Mouse (Mus musculus) intestine, embryonic 14.5 days (tissue): ENCODE measurements around the gene Sspo. TPM values are rescaled to one million over a fixed set of nuclear protein-coding genes. Genes with fewer than 3 reads are reported as not detected.
A peak's percentile ranks its signal among the peaks of the same experiment; 100 is the strongest.

Experiments used
- ATAC-seq: fragments of 200-750 bp; cut with Nextera tagmentation; replicated peaks from 2 replicates; pipeline ENCODE4 v1.8.0; 2017; ENCODE audit warnings: low read depth, moderate number of reproducible peaks, moderate TSS enrichment, moderate library complexity; ENCODE audit not compliant: low FRiP score, low TSS enrichment
- DNase-seq: peaks from one replicate; pipeline ENCODE4 v3.0.0-alpha.2; 2018; ENCODE audit warnings: low spot score
- H3K27ac ChIP-seq: fragments of 300-500 bp; sonication (generic); 2 replicates; pipeline ENCODE4 v1.5.1; 2014; ENCODE audit warnings: low read depth, mild to moderate bottlenecking, control low read depth
- H3K27me3 ChIP-seq: fragments of 300-500 bp; sonication (generic); replicated peaks from 2 replicates; pipeline ENCODE4 v1.6.1; 2014; ENCODE audit warnings: low read length, control low read depth; ENCODE audit not compliant: control insufficient read depth, insufficient read depth
- H3K36me3 ChIP-seq: fragments of 300-500 bp; sonication (generic); 2 replicates; pipeline ENCODE4 v1.6.1; 2014; ENCODE audit warnings: low read length, control low read depth; ENCODE audit not compliant: control insufficient read depth, insufficient read depth
- H3K4me1 ChIP-seq: fragments of 300-500 bp; sonication (generic); replicated peaks from 2 replicates; pipeline ENCODE4 v1.6.1; 2014; ENCODE audit warnings: low read length, control low read depth, mixed read lengths; ENCODE audit not compliant: control insufficient read depth, insufficient read depth
- H3K4me2 ChIP-seq: fragments of 300-500 bp; sonication (generic); 2 replicates; pipeline ENCODE4 v1.6.1; 2014; ENCODE audit warnings: low read length
- H3K4me3 ChIP-seq: fragments of 300-500 bp; sonication (generic); 2 replicates; pipeline ENCODE4 v1.5.1; 2014; ENCODE audit warnings: low read depth, low read length, control low read depth, mixed read lengths
- H3K9ac ChIP-seq: fragments of 300-500 bp; sonication (generic); 2 replicates; pipeline ENCODE4 v1.6.1; 2014; ENCODE audit warnings: mild to moderate bottlenecking, low read length
- H3K9me3 ChIP-seq: fragments of 300-500 bp; sonication (generic); 2 replicates; pipeline ENCODE4 v1.6.1; 2016; ENCODE audit warnings: low read length, control low read depth; ENCODE audit not compliant: control insufficient read depth
- WGBS: fragments of 180-500 bp; shearing (Covaris S2); extraction: QIAGEN DNeasy Blood & Tissue Kit; methylation state at CpG from one replicate; pipeline ENCODE4 v1.1.7; 2014; 5-methylcytosine and 5-hydroxymethylcytosine counted together
- polyA plus RNA-seq: library from polyadenylated mRNA; unstranded; fragments of >200 nt; fragmentation: Nextera tagmentation; extraction: Ambion mirVana; gene quantifications from 2 replicates; pipeline ENCODE4 v1.2.1, GENCODE M21; 2014

The Sspo gene
- polyA plus RNA-seq, 1 experiment from 2014 or later, result 0.32 TPM

DNA sequence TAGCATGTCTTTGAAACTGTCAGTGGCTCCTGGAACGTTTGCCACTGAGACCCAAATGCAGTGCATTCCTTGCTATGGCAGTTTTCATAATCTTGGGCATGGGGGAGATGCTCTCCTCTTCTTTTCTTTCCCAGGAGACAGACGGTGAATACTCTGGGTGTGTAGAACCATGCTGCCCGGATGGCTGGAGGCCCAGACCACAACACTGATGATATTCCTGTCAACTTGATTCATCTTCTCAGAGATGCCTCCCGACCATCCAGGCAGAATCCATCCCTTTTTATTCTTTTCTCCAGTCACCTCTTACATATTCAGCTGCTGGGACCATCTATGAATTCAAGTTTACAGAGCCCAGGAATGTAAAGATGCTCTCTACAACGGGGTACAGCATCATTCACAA lies 17.3 kb upstream of the Sspo start:
- H3K27ac ChIP-seq, result no peak overlapping the region
- no peaks in the 10 kb centered on the region for H3K27me3 ChIP-seq
- no peak for ATAC-seq
- 72% methylated on average over 5 of the region's 5 CpGs for WGBS
- H3K9me3 ChIP-seq, result no peaks in the 10 kb centered on the region
- H3K9ac ChIP-seq, result no peak overlapping the region
- no peaks in the 10 kb centered on the region for H3K36me3 ChIP-seq
- H3K4me3 ChIP-seq, result no peak overlapping the region
- DNase-seq, result no peak
- H3K4me1 ChIP-seq, result peaks cover 10% of the 10 kb centered on the region; the same call in 1 of the 2 replicates
- no peak overlapping the region for H3K4me2 ChIP-seq

- DNase-seq (no peak), ATAC-seq (peak; percentile 48)
- 38% methylated on average over 12 of the region's 12 CpGs for whole genome bisulfite sequencing
- peaks cover 22% of the 10 kb centered on the region for H3K36me3 ChIP-seq
- H3K4me2 ChIP-seq, result no peak overlapping the region
- no peak overlapping the region for H3K4me3 ChIP-seq
- H3K9ac ChIP-seq, result no peak overlapping the region
- H3K27me3 ChIP-seq, result no peaks in the 10 kb centered on the region
- no peaks in the 10 kb centered on the region for H3K9me3 ChIP-seq
- peaks cover 16% of the 10 kb centered on the region for H3K4me1 ChIP-seq
- H3K27ac ChIP-seq, result peak overlapping the region; percentile 30; the same call in 1 of the 2 replicates
These were observed 14.9 kb upstream of the Sspo start for GRCm38 (mm10) chr6:48432893-48433816.

DNA sequence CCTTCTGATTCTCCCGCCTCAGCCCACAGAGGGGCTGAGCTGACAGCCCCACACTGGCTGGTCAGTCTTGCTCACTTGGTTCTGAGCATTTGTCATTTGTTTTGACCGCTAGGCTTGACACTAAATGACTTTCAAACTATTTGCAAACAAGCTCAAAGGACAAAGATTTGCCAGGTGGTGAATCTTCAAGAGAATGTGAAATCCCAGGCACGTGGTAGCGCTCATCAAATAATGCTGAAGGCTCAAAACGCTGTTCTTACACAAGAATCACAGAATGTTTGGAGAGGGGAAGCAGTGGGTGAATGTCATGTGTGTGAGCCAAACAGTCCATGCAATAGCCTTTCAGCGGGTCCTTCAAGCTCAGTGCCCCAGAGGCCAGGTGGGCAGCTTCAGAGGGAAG lies 13.4 kb upstream of the Sspo start:
- DNase-seq, result no peak
- Histone ChIP-seq H3K9me3 (no peaks in the 10 kb centered on the region), H3K4me2 (no peak overlapping the region), H3K27ac (no peak overlapping the region), H3K27me3 (no peaks in the 10 kb centered on the region), H3K36me3 (peaks cover 33% of the 10 kb centered on the region), H3K9ac (no peak overlapping the region), H3K4me1 (peaks cover 16% of the 10 kb centered on the region), H3K4me3 (no peak overlapping the region)
- ATAC-seq, result no peak
- WGBS, result 49% methylated on average over 6 of the region's 6 CpGs

DNA sequence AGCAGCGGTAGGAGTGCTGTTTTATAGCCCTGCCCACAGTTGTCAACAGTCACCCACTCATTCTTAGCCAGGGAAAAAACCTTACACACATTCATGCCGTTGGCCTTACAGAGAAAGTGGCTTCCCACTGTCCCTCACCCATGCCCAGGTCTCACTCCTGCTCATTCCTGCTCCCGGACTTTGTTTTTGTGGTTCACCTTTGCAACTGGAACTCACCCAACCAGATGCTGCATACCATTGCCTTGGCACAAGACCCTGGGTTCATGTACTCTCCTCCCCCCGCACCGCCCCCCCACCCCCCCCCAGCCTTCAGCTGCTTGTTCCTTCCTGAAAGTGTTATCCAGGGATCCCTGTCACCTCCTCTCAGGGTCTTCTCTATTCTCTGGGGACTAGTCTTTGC lies 12.9 kb upstream of the Sspo start:
- DNase-seq (no peak), ATAC-seq (no peak)
- Histone ChIP-seq H3K4me2 (no peak overlapping the region), H3K27ac (no peak overlapping the region), H3K9ac (no peak overlapping the region), H3K27me3 (no peaks in the 10 kb centered on the region), H3K9me3 (no peaks in the 10 kb centered on the region), H3K4me3 (no peak overlapping the region), H3K36me3 (peaks cover 33% of the 10 kb centered on the region), H3K4me1 (peaks cover 16% of the 10 kb centered on the region)
- WGBS, result 40% methylated on average over 5 of the region's 5 CpGs

DNA sequence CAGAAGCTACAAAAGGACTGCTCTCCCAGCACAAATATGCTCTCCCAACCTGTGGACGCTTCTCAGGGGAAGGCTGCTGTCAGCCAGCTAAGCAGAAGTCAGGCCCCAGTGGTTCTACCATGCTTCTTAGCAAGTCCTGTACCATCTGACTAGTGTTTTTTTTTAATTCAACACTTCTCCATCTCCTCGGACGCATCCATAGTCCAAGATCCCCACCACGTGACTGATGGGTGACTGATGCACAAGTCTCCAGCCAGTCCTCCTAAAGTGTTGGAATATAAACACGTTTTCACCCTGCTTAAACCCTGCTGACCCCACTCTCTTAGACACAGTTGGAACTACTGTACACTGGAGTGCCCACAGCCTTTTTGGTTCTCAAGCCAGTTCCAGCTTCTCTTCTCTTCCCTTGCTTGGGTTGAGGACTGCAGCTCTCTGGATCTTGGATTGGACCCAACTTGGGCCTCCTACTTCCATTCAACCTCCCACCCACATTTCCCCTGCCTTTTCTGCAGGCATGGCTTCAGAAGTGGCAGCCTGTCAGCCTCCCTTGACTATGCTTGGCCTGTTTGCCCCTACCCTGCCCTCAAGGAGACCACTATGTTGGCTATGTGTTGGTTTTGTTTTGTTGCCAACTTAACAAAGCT lies 12.2 kb upstream of the Sspo start:
- Histone ChIP-seq H3K4me2 (no peak overlapping the region), H3K4me3 (no peak overlapping the region), H3K9me3 (no peaks in the 10 kb centered on the region), H3K36me3 (peaks cover 35% of the 10 kb centered on the region), H3K27ac (no peak overlapping the region), H3K27me3 (no peaks in the 10 kb centered on the region), H3K9ac (no peak overlapping the region), H3K4me1 (peaks cover 21% of the 10 kb centered on the region)
- ATAC-seq, result no peak
- WGBS, result 65% methylated on average over 5 of the region's 5 CpGs
- no peak for DNase-seq

GRCm38 (mm10) chr6:48437679-48438376 lies 10.2 kb upstream of the Sspo start:
- Histone ChIP-seq H3K27ac (no peak overlapping the region), H3K9me3 (no peaks in the 10 kb centered on the region), H3K4me3 (no peak overlapping the region), H3K4me1 (peaks cover 24% of the 10 kb centered on the region), H3K9ac (no peak overlapping the region), H3K4me2 (no peak overlapping the region), H3K36me3 (peaks cover 54% of the 10 kb centered on the region), H3K27me3 (no peaks in the 10 kb centered on the region)
- WGBS, result 64% methylated on average over 35 of the region's 35 CpGs
- no peak for ATAC-seq
- no peak for DNase-seq

GRCm38 (mm10) chr6:48438475-48439125 lies 9.4 kb upstream of the Sspo start:
- WGBS, result 48% methylated on average over 55 of the region's 55 CpGs
- H3K27me3 ChIP-seq, result no peaks in the 10 kb centered on the region
- H3K4me2 ChIP-seq, result no peak overlapping the region
- peaks cover 54% of the 10 kb centered on the region for H3K36me3 ChIP-seq
- peaks cover 20% of the 10 kb centered on the region for H3K4me1 ChIP-seq
- ATAC-seq (no peak), DNase-seq (no peak)
- H3K27ac ChIP-seq, result no peak overlapping the region
- no peaks in the 10 kb centered on the region for H3K9me3 ChIP-seq
- H3K4me3 ChIP-seq, result no peak overlapping the region
- H3K9ac ChIP-seq, result no peak overlapping the region

DNA sequence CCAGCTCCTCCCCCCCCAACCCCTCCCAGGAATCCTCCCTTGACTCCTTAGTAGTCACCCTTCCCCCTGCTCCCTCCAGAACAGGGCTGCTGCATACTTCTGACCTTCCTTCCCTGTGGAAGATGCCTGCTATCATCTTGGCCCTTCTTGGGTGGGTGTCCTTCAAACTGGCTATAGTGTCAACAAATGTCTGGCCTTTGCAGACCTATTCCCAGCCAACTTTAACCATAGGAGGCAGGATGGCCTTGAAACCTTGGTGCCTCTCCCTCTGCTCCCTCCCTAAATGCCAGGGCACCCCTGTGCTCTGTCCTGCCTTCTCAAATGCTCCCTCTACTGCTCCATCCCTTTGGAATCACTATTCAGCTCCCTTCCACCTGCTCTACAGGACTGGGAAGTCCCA lies 8.4 kb upstream of the Sspo start:
- ATAC-seq (no peak), DNase-seq (no peak)
- H3K27ac ChIP-seq, result no peak overlapping the region
- H3K9ac ChIP-seq, result no peak overlapping the region
- peaks cover 54% of the 10 kb centered on the region for H3K36me3 ChIP-seq
- peaks cover 18% of the 10 kb centered on the region for H3K4me1 ChIP-seq
- no peaks in the 10 kb centered on the region for H3K9me3 ChIP-seq
- H3K4me2 ChIP-seq, result no peak overlapping the region
- H3K4me3 ChIP-seq, result no peak overlapping the region
- H3K27me3 ChIP-seq, result no peaks in the 10 kb centered on the region
